Mouse (Mus musculus) T-helper 1 cell (primary cell): ENCODE measurements around the gene Sv2a.

Experiments
- in situ Hi-C: fragments of 300-600 bp; cut with MboI, MseI; formaldehyde crosslinking; loops from one replicate; pipeline ENCODE4 v1.15.1; 2025; ENCODE audit warnings: high pct_unique_total_duplicates

Sv2a gene

DNA sequence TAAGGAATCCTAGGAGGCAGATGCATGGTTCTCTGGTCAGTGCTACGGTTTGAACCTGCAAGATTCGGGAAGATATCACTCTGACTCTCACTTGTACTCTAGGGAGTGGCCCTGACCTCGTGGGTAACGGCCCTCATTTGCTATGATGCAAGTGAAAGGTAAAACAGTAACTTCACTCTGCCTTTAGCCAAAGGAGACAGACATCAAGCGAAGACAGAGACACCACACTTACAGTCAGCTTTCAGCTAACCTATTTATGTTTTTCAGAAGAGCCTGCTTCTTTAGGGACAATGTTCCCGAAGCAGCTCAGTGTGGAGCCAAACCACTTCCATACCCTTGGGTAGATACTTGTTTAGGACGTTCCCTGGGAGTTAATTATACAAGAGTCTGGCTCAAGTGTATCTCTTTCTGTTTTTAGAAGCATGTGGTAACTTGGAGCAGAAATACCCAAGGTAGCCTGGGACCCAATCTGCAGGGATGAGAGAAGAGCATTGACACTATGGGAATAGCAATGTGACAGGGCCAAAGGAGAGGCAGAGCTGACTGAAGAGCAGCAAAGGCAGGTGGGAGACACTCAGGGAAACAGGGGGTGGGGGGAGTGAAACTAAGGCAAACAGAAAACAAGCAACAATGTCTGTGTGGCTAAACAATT lies 63.1 kb downstream of the Sv2a start:
- in situ Hi-C loops, result no loop called here
